In genomic region chr19:57243191-57243590, GRCm38 (mm10) we compare ENCODE assay signal across 11 mouse cellular contexts.
A peak's percentile ranks its signal among the peaks of the same experiment; 100 is the strongest.
DNase-seq lines count a peak whose midpoint lies in the region; ATAC-seq and TF ChIP-seq lines count a peak whose summit lies in the region.
"Had no signal": no experiment of that assay in that cellular context is flagged by ENCODE, and none has a peak within 500 bp of the region (broad histone marks: within the 10 kb centered on the region; RNA-seq: fewer than 3 reads in every experiment).

No protein-coding gene starts in this region.

- ATAC-seq in common myeloid progenitor, adult 5-6 weeks (replicated peaks; ENCODE audit: low read depth, poor library complexity, severe bottlenecking) = peak; percentile 89

- no peaks in the 10 kb centered on the region for H3K79me2 ChIP-seq in myocyte (ENCODE audit: control insufficient read depth, insufficient read depth)

- H3ac ChIP-seq in myocyte (ENCODE audit: control insufficient read depth, insufficient read length) = no peak overlapping the region

- TF ChIP-seq POLR2A in myocyte (IDR thresholded peaks at IDR 0.05; ENCODE audit: insufficient read length, low read depth) = no peak

- DNase-seq in cerebellum, adult 9-10 months = peak; percentile 59
- DNase-seq in cerebellum, postnatal 10 days = no peak
- DNase-seq in lung, adult 18-20 months = peak; percentile 49 to 62
- DNase-seq in lung, postnatal 14 days = no peak
- no peak for DNase-seq in frontal cortex, postnatal 14 days (ENCODE audit: low spot score in 2 of 2)
- DNase-seq in cerebellum, postnatal 4 days (ENCODE audit: low spot score in 2 of 2) = no peak
- DNase-seq: layer of hippocampus, postnatal 36 days; right cerebral cortex, postnatal 4 days had no signal

- H3K4me2 ChIP-seq in myocyte (ENCODE audit: low read depth) = peak overlapping the region; percentile 44
- H3K4me2 ChIP-seq: neural tube, embryonic 12.5 days had no signal

- no peak overlapping the region for H3K4me3 ChIP-seq in myocyte
- H3K4me3 ChIP-seq: neural tube, embryonic 12.5 days had no signal

- H3K27me3 ChIP-seq in myocyte (ENCODE audit: control insufficient read depth, insufficient read depth, insufficient read length) = no peaks in the 10 kb centered on the region
- H3K27me3 ChIP-seq: neural tube, embryonic 12.5 days had no signal

- H3K36me3 ChIP-seq in myocyte (ENCODE audit: control insufficient read depth, insufficient read depth) = no peaks in the 10 kb centered on the region
- H3K36me3 ChIP-seq: neural tube, embryonic 12.5 days had no signal

TF ChIP-seq in myocyte, 11 proteins besides CTCF, POLR2A, EP300 and RAD21:
- TF ChIP-seq TCF12 (IDR thresholded peaks at IDR 0.05; ENCODE audit: insufficient read depth, poor library complexity, severe bottlenecking) (no peak), POLR2AphosphoS2 (IDR thresholded peaks at IDR 0.05; ENCODE audit: insufficient read length, low read depth) (no peak), USF1 (IDR thresholded peaks at IDR 0.05; ENCODE audit: low read depth) (peak; percentile 31), E2F4 (IDR thresholded peaks at IDR 0.05; ENCODE audit: insufficient read depth) (no peak), REST (IDR thresholded peaks at IDR 0.05; ENCODE audit: insufficient read depth, insufficient read length) (no peak), CEBPB (IDR thresholded peaks at IDR 0.05; ENCODE audit: insufficient read depth, poor library complexity, severe bottlenecking) (no peak)

Comparison
In these comparisons a context has a peak if more than half of its experiments do, and no peak if none do; other contexts are left out.
1. DNase-seq: peak in cerebellum, adult 9-10 months (single experiment) and lung, adult 18-20 months (2 of 2); none in cerebellum, postnatal 10 days (0 of 2), lung, postnatal 14 days (single experiment), frontal cortex, postnatal 14 days (0 of 2) and cerebellum, postnatal 4 days (0 of 2).